Mouse (Mus musculus) Patski (cell line): ENCODE data around the gene Pcmtd2. TPM values are rescaled to one million over a fixed set of nuclear protein-coding genes. Genes with fewer than 3 reads are reported as not detected.
A peak's percentile ranks its signal among the peaks of the same experiment; 100 is the strongest.
"Not testable (repeated sequence)": the region's sequence is repeated elsewhere in the genome, so short reads cannot be mapped to it uniquely, and the experiment has no call there.

Source experiments
- ATAC-seq: fragments of 100-300 bp; one replicate; pipeline ENCODE4 v1.8.0; 2021
- CTCF ChIA-PET: fragments of 350-600 bp; sonication (Branson Sonifier 250); formaldehyde crosslinking; loops from one replicate; lab custom pipeline; 2022; ENCODE audit warnings: inconsistent platforms; lab: Charles Lee
- POLR2A ChIA-PET: fragments of 350-600 bp; sonication (Branson Sonifier 250); formaldehyde crosslinking; loops from one replicate; lab custom pipeline; 2022; ENCODE audit warnings: antibody characterized with exemption, inconsistent platforms; lab: Charles Lee
- DNase-seq: peaks from one replicate; pipeline ENCODE4 v3.0.0-alpha.2; 2011; ENCODE audit warnings: low read depth, low spot score
- H3K27me3 ChIP-seq: fragments of 371-371 bp; one replicate; pipeline ENCODE4 v1.5.1; 2021
- CTCF ChIP-seq: fragments of 100-300 bp; IDR thresholded peaks from one replicate; pipeline ENCODE4 v1.5.1; 2021
- in situ Hi-C: fragments of 300-500 bp; cut with MboI; formaldehyde crosslinking; loops from 3 replicates; pipeline ENCODE4 v1.11.1; 2018; ENCODE audit warnings: low pct_unique_long_range_greater_than_20kb, mixed read lengths
- polyA plus RNA-seq: library from polyadenylated mRNA; unstranded; gene quantifications from one replicate; pipeline ENCODE4 v1.2.3, GENCODE M21; 2021

Gene Pcmtd2
- polyA plus RNA-seq = 63.3 TPM

DNA sequence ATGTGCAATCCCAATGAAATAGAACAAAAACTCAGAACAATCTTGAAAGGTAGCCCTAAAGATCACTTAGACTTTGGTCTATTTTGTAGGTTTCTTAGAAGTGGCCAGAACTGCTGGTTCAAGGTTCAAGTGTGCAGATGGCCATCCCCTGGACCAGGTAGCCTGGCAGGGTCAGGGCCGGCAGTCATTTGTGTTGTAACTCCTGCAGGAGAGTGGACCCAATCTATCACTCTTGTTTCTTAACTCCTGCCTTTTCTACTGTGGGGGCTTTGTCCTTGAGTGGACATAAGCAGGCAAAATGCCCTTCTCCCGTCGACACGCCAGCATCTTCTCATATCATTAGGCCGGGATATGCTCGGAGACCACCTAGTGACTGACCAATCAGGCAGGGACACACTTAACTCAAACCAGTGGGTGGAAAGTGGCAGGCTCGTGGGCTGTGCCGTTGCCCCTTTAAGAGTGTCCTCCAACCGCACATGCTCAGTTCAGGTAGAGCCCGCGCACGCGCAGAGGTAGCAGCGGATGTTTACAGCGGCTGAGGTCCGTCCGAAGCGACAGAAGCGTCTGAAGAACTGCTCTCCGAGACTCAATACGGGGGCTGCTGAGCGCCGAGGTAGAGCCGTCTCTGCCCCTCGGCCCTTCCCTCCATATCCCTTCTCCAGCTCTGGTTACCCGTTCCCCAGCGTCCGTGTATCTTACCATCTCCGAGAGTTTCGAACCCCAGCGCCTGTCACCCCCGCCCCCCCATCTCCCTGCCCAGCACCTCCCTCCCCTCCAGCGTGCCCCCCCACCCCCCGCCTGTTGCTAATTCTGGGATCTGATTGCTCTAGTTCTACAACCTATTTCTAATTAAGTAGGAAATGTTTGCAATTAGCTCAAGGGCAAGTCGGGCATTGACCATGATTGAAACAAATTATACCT, at the start of gene Pcmtd2:
Pcmtd2 (plus strand) TSS at position 483 of the 921 bp plus-strand sequence.
- in situ Hi-C loops = no loop called here
- ATAC-seq (peak; percentile 92), DNase-seq (peak; percentile 59)
- POLR2A ChIA-PET = interaction anchor here (0.9 kb wide), 2 partner anchors 30 to 31 kb away, joined by 3 read pairs; no protein-coding TSS in a partner anchor
- H3K27me3 ChIP-seq = no peaks in the 10 kb centered on the region
- CTCF ChIA-PET = interaction anchor here (1.9 kb wide), 1 partner anchor 9 kb away, joined by 4 read pairs; no protein-coding TSS in a partner anchor
- no peak for TF ChIP-seq CTCF

DNA sequence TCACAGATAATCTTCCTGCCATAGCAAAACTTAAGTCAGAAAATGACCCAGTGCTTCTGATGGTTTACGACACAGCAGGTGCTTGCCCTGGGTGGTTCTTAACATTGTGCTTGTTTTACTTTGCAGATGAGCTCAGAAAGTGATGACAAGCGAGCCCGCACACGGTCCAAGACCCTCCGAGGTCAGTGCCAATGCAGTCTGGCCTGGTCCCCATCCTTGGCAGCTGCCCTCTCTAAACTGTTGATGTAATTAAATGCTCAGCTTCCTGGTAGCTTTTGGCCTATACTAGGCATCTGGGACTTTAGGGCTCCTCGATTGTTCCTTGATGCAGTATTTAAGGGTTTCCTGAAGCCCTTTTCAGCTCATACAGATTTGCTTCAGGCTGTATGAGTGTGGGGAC, 48.3 kb upstream of the Pcmtd2 start:
- ChIA-PET CTCF (no interaction called here), POLR2A (no interaction called here)
- peaks cover 40% of the 10 kb centered on the region for H3K27me3 ChIP-seq
- ATAC-seq (no peak), DNase-seq (no peak)
- no peak for TF ChIP-seq CTCF
- in situ Hi-C loops = no loop called here

DNA sequence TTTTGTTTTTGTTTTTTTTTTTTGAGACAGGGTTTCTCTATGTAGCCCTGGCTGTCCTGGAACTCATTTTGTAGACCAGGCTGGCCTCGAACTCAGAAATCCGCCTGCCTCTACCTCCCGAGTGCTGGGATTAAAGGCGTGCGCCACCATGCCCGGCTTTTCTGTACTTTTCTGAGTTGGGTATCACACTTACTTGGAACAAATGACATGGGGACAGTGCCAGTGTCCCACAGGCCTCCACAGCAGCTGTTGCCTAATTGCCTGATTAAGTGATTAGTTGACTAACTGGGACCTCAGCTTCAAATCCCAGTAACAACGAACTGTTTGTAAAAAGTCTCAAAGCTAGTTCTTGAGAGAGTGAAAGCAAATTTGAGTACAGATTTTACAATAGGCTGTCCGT, 44.5 kb upstream of the Pcmtd2 start:
- in situ Hi-C loops, POLR2A ChIA-PET, ATAC-seq, DNase-seq: not testable (repeated sequence)
- CTCF ChIA-PET = interaction anchor here (1.4 kb wide), 1 partner anchor 19 kb away, joined by 4 read pairs; no protein-coding TSS in a partner anchor
- H3K27me3 ChIP-seq = peaks cover 23% of the 10 kb centered on the region

DNA sequence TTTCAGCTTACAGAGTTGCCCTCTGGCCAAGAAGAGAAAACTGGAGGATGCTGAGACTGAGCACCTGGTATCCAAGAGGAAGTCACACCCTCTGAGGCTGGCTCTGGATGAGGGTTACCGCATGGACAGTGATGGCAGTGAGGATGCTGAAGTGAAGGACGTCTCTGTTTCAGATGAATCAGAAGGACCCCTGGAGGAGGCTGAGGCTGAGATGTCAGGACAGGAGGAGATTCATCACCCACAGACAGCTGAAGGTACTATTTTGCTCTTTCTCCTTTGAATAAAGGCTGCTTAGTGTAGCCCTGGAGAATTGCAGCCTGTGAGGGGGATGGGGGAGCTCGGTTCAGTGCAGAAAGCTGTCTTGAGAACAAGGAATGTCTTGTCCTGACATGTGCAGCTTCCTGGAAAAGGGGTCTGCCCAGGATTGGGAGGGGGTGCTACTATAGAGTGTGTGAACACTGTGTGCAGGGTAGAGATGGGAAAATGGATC, 42.0 kb upstream of the Pcmtd2 start:
- DNase-seq (no peak), ATAC-seq (no peak)
- POLR2A ChIA-PET = no interaction called here
- CTCF ChIA-PET = interaction anchor here (1.2 kb wide), 1 partner anchor 9 kb away, joined by 3 read pairs; no protein-coding TSS in a partner anchor
- in situ Hi-C loops = no loop called here
- H3K27me3 ChIP-seq = peaks cover 26% of the 10 kb centered on the region
- TF ChIP-seq CTCF = no peak

DNA sequence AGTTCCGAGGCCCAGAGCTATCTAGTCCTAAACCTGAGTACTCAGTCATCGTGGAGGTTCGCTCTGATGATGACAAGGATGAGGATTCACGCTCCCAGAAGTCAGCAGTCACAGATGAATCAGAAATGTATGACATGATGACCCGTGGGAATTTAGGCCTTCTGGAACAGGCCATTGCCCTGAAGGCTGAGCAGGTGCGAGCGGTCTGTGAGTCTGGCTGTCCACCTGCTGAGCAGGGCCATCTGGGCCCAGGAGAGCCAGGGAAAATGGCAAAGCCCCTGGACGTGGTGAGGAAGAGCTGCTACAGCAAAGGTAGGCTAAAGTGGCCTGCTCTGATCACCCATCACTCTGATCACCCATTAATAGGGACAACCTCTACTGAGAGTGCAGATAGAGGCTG, 40.0 kb upstream of the Pcmtd2 start:
- in situ Hi-C loops = no loop called here
- TF ChIP-seq CTCF = no peak
- ChIA-PET POLR2A (no interaction called here), CTCF (no interaction called here)
- no peak for ATAC-seq
- H3K27me3 ChIP-seq = peaks cover 31% of the 10 kb centered on the region
- no peak for DNase-seq

DNA sequence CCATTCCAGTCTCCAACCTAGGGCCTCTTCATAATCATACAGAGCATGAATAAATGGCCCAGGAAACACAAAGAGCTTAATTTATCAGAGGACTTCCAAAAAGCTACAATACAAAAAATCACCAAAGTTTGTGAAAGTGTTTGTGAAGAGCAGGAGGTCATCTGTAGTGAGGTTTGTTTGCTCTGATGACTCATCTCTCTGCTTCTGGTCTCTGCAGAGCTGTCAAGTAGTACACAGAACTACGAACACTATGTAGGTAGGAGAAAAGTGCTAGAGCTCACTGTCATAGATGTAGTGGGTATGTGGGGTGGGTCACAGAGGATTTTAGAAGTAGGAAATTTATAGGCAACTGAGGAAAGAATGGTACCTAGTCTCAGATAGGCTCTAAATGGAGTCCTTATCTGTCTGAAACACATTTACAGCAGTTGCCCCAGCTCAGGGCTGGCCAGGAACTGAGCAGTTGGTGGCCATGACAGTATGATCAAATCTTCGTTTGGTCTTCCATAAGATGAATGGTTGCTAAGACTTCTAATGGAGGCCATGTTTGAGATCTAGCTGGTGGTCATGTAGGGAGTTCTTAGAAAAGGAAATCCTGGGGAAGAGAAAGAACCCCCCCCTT, 8.5 kb upstream of the Pcmtd2 start:
- ATAC-seq (no peak), DNase-seq (no peak)
- POLR2A ChIA-PET = no interaction called here
- TF ChIP-seq CTCF = no peak
- CTCF ChIA-PET = interaction anchor here (1.3 kb wide), 1 partner anchor 38 kb away, joined by 3 read pairs; no protein-coding TSS in a partner anchor
- H3K27me3 ChIP-seq = peaks cover 23% of the 10 kb centered on the region
- in situ Hi-C loops = no loop called here

DNA sequence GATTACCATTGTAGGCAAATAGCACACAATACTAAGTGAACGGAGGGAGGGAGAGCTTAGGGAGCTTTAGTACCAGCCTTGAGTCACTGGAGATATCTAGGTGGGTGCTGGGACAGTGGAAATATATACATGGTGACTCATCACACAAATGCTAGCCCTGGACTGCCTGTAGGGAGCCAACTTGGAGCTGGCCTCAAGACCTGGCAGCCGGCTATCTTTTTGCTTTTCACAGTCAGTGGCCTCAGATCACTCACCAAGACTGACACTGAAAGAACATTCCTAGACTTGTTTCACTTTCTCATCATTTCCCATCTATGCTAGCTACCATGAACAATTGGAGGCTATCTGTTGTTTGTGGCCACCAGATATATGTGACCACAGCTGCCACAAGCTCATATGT, 4.9 kb upstream of the Pcmtd2 start:
- in situ Hi-C loops = no loop called here
- ATAC-seq = peak; percentile 91
- ChIA-PET POLR2A (no interaction called here), CTCF (interaction anchor here (1.1 to 2.3 kb wide), 3 partner anchors 27 to 47 kb away, joined by 3 to 6 read pairs (median 3); no protein-coding TSS in a partner anchor)
- DNase-seq = no peak
- peaks cover 4% of the 10 kb centered on the region for H3K27me3 ChIP-seq
- TF ChIP-seq CTCF = no peak

DNA sequence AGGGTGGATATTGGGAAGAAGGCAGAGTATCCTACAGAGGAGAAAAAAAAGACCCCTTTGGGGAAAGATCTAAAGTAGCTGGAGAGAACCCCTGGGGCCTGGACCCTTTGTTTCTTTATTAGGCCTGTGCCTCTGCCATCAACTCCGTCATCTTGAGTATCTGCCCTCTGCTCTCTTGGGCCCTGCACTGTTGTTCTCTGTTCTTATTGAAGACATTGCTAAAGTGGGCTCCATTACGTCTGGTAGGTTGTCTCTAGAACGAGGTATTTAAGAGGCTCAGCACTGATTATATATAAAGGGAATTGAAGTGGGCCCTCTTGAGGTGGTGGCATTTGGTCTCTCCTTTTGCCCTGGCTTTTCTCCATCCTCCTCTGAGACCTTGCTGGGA, 633 bp downstream of the Pcmtd2 start:
- ATAC-seq (no peak), DNase-seq (no peak)
- POLR2A ChIA-PET = no interaction called here
- no peaks in the 10 kb centered on the region for H3K27me3 ChIP-seq
- CTCF ChIA-PET = no interaction called here
- TF ChIP-seq CTCF = no peak
- in situ Hi-C loops = no loop called here

DNA sequence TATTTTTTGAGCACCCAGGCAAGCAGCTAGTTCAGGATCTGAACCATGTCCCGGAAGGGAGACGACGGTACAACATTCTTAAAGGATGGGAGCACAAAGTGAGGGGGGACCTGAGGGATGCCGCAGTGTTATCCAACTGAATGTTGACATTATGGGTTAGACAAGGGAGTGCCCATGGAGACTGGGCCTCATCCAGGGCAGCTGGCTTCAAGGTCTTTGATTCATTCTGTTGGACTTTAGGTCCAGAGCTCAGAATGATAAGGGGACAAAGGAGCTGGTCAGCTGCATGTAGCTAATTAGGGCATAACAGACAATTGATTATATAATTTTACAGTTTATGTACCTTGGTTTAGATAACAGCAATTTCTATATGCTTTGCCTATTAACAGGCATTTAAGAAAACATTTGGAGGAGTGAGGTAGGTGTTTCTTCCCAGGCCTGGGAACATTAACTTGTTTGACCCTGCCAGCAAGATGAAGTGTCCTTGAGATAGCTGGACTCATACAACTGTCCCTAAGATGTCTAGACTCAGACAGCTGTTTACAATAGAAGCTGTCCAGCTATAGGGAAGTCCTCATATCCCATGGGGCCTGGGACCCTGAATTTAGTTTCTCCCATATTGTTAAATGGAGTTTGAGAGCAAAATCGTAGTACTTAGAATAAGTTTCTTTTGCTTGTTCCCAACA, 8.2 kb downstream of the Pcmtd2 start:
- no peaks in the 10 kb centered on the region for H3K27me3 ChIP-seq
- DNase-seq (no peak), ATAC-seq (no peak)
- TF ChIP-seq CTCF = no peak
- ChIA-PET CTCF (interaction anchor here (1.0 to 1.2 kb wide), 2 partner anchors 9 to 10 kb away, joined by 3 to 4 read pairs; no protein-coding TSS in a partner anchor), POLR2A (no interaction called here)
- in situ Hi-C loops = no loop called here
